Mouse (Mus musculus) megakaryocyte, adult 5-6 weeks (primary cell): ENCODE data around the gene Mrpl37. TPM values are rescaled to one million over a fixed set of nuclear protein-coding genes. Genes with fewer than 3 reads are reported as not detected.
"Not testable (repeated sequence)": the region's sequence is repeated elsewhere in the genome, so short reads cannot be mapped to it uniquely, and the experiment has no call there.

Source experiments
- ATAC-seq: 2 replicates; pipeline ENCODE4 v1.8.0; 2016; ENCODE audit warnings: mild to moderate bottlenecking, inconsistent platforms; ENCODE audit not compliant: poor library complexity, severe bottlenecking
- total RNA-seq, 2 experiments: library from RNA; stranded (forward) in 1 of 2; stranded (reverse) in 1 of 2; fragments of 153-499, 151-499 nt in 1 of 2; fragments of 221-1000, 200-1000 nt in 1 of 2; gene quantifications; 2 replicates each; pipeline versions ENCODE4 v1.2.3 to v1.2.4; 2015 to 2017

The Mrpl37 gene
- total RNA-seq (2015): 45.3 and 53.6 TPM in 2 replicates
- 29.6 and 40.2 TPM in 2 replicates for total RNA-seq (2017)

GRCm38 (mm10) chr4:107066252-107067124 is at the start of gene Mrpl37, which contains the start of gene Cyb5rl:
Gene Mrpl37, minus strand, starts transcription at chr4:107066868.
Gene Cyb5rl, plus strand, starts transcription at chr4:107066988.
- ATAC-seq: peak; percentile 98

GRCm38 (mm10) chr4:107114278-107114677 is 47.6 kb upstream of the Mrpl37 start:
- ATAC-seq: no peak

GRCm38 (mm10) chr4:107109181-107109580 is 42.5 kb upstream of the Mrpl37 start:
- ATAC-seq: not testable (repeated sequence)

DNA sequence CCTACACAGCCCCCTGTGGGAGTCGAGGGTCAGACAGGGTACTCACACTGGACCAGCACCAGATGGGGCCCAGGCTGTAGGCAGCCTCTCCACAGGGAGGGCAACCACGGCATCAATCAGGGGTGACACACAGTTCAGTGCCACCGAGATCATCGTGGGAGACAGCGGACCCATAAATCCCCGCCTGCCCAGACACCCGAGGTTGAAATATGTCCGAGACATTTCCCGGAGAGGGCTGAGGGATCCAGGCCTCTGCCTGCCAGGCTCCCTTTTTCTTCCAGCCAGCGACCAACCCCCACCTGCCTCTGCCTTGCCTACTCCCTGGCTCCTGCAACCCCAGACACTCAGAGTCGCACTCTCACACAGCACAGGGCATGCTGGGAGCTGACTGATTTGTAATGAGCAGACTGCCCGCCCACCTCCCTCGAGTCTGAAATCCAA is 41.6 kb upstream of the Mrpl37 start:
- ATAC-seq: no peak

- ATAC-seq: no peak
Observed at GRCm38 (mm10) chr4:107106777-107107176, 40.1 kb upstream of the Mrpl37 start.

DNA sequence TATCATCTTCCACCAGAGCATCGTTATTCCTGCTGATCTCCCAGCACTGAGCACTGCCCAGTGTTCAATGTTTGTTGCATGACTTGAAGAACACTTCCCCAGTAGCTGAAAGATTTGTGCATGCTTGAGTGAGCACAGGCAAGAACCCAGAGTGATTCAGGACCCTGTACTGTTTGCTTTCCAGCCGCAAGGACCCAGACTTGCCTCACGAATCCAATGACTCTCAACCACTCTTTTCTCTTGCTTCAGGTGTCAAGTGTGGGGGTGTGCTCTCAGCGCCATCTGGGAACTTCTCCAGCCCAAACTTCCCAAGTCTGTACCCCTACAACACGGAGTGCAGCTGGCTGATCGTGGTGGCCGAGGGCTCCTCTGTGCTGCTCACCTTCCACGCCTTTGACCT is 35.6 kb upstream of the Mrpl37 start:
- ATAC-seq: no peak

DNA sequence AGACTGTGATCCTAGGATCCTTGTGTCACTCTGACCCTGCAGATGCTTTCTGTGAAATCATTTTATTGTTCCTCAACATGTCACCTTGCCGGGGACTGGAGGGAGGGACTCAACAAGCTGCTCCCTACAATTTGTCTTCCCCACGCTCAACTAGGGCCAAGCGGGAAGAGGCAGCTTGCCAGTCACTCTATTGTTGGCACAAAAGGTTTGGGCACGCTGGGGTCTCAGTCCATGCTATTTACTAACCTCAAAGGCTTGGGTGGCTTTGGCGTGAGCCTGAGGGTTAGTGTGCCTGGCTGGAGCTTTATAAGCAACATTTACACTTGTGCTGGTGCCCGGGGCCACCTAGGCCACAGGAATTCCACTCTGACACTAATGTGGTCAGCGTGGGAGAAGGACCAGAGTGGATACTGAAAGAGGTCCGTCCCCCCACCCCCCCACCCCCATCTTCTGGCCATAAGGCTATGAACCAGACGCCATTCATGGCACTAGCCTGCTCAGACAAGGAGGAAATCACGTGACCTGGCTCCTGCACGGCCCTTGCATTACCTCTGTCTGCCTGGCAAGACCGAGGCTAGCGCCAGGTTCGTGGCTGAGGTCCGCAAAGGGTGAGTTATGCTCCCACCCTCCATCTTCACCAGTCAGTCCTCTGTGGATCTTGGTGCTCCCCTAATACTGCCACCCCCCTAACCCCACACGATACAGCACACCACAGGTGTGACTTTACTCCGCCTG is 32.3 kb upstream of the Mrpl37 start:
- no peak for ATAC-seq

DNA sequence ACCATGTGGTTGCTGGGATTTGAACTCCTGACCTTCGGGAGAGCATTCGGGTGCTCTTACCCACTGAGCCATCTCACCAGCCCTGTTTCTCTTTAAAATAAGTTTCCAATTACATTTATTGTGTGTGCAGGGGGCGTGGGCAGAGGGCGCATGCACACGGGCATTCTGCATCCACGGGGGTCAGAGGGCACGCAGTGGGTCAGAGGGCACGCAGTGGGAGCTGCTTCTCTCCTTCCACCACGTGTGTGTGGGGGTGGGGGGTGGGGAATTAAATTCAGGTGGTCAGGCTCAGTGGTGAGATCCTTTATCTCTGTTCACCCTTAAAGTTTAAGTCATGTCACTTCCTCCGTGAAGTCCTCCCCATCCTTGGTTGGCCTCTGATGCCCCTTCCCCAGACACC is 31.7 kb upstream of the Mrpl37 start:
- ATAC-seq: no peak

GRCm38 (mm10) chr4:107097871-107098270 is 31.2 kb upstream of the Mrpl37 start:
- ATAC-seq: no peak

- ATAC-seq: no peak
Observed at GRCm38 (mm10) chr4:107096841-107097373, 30.2 kb upstream of the Mrpl37 start, which contains the start of gene Cdcp2. Gene Cdcp2, plus strand, starts transcription at chr4:107096891.

GRCm38 (mm10) chr4:107096043-107096442 is 29.4 kb upstream of the Mrpl37 start:
- peak; percentile 62 for ATAC-seq

DNA sequence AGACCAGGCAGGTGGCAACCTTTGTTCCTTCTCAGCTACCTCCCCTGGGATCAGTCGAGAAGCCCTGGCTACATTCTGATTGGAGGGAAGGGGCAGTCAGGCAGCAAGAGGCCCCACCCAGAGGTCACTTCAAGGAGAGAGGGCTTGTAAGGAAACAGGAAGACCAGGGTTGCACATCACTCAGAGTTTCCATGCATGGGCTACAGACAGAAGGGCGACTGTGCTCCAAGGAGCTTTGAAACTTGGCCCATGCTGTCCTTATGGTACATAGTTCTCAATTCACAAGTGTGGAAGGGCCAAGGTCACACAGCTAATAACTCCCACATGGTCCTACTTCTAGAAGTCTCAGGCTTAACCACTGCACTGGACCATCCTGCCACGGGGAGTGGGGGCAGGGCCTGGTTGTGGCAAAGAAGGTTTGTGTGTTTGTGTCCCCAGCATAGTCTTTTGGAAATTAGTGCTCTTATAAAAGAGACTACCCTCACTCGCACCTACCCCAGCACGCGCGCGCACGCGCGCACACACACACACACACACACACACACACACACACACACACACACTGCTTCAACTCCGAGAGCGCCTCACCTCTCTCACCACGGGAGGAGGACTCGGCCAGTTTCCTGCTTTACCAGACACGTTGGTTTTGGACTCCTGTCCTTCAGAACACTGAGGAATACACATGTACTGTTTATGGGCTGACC is 28.0 kb upstream of the Mrpl37 start:
- ATAC-seq: no peak; the same call in 1 of the 2 replicates

- no peak for ATAC-seq
Observed at GRCm38 (mm10) chr4:107091696-107092095, 25.0 kb upstream of the Mrpl37 start.

DNA sequence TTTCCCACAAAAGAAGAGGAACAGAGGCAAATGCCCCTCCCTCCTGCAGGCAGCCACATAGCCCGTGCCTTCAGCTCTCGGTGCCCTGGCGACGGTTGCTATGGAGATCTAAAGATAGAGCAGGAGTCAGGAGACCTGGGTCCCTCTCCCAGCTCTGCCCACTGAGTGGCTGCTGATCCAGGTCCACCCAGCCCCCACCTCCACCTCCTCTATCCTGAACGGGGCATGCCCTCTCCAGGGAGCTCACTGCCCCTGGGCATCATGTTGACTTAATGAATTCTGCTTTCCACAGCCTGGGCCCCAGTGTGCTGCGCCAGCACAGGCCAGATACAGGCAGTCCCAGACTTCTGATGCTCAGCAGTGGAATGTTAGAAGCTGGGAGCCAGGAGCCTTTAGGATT is 18.2 kb upstream of the Mrpl37 start:
- ATAC-seq: no peak

DNA sequence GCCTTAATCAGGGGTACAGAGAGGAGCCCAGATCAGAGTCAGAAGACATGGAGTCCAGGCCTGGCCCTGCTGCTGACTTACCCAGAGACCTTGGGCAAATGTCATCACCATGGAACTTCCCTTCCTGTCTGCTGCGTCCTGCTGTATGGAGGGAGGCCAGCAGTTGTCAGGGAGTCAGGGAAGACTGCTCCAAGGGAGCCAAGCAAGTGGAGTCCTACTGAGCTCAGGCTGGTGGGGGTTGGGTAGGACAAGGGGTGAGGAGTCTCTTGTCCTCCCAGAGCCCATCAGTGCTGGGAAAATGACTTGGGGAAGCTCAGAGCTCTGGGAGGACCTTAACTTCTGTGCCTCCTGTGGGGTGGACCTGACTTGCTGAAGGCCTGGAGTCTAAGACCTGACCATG is 17.7 kb upstream of the Mrpl37 start:
- no peak for ATAC-seq

DNA sequence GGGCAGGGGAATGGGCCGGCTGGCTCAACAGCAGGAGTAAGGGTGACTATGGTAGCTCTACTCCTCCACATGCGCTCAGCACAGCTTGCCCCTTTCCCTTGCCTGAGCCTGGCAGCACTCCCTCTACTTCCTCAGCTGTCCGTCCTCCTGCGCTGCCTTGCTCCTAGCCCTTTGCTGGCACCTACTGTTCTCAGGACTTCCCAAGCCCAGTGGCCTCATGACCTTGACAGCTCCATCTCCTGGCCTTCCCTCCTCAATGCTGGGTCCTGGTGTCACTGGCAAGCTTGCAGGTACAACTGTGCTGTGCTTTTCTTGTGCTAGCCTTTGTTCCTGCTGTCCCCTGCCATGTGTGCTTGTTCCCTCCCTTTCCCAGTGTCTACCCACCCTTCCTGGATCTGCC is 16.5 kb upstream of the Mrpl37 start:
- ATAC-seq: no peak

DNA sequence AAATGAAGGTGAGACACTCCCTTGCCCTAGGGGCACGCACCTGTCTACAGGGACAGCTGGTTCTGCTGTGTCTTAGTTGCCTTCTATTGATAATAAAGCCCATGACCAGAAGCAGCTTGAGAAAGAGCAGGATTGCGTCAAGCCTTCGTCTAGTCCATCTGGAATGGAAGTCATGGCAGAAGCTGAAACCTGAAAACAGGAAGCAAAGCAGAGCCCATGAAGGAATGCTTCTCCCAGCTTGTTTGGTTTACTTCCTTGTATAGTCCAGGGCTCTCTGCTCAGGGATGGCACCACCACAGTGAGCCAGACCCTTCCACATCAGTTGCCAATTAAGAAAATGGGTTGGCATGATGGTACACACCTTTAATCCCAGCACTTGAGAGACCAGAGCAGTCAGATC is 15.5 kb upstream of the Mrpl37 start:
- ATAC-seq: peak; percentile 68

DNA sequence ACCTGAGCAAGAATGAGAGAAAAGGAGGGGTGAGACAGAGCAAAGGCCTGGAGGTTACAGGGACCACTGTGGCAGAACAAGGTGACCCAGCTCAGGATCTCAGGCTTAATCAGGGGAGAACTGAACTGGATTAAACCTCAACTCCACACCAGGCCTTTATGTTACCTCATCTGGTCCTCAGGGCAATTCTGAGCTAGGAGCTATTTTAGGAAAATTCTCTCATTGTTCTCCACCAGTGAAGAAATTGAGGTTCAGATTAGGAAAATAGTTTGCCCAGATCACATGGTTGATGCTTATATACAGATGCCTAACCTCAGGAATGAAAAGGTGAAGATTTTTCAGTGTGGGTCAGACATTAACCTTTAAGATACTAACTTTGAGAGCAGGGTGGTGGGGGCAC is 13.0 kb upstream of the Mrpl37 start:
- ATAC-seq: no peak

DNA sequence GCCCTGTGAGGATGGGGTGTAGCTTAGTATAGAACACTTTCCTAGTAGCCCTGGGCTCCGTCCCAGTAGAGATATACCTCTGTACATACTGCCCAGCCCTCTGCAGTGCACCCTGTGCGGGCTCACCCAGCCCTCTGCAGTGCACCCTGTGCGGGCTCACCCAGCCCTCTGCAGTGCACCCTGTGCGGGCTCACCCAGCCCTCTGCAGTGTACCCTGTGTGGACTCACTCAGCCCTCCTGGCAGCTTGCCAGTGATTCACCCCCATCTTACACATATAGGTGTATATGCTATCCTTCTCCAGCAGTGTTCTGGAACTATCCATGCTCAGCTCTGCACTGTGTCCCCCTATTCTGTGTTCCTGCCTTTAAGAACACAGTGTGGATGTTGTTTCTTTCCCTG is 12.2 kb upstream of the Mrpl37 start:
- ATAC-seq: no peak

- ATAC-seq: no peak
Observed at GRCm38 (mm10) chr4:107075456-107075855, 8.8 kb upstream of the Mrpl37 start.

DNA sequence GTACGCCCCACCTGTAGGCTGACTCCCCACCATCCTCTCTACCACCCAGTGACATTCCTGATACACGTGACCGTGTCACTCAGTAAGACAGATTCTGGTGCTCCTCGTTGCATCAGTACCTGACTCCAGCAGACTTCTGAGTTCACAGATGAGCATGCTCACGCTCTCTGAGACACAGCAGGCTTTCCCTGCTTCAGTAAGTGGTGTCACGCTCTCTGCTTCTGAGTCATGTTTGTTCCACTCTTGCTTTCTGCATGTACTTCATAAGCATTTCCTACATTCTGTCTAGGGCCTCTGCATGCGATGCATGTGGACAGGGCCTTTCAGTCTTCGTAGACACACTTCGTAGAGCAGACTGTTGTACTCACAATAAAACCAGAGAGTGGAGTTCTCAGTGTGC is 5.7 kb upstream of the Mrpl37 start:
- no peak for ATAC-seq
